Mouse (Mus musculus) MEL (cell line): ENCODE data around the gene Whrn. TPM values are rescaled to one million over a fixed set of nuclear protein-coding genes. Genes with fewer than 3 reads are reported as not detected.
A peak's percentile ranks its signal among the peaks of the same experiment; 100 is the strongest.

Experiments
- DNase-seq: peaks from one replicate; pipeline ENCODE4 v3.0.0; 2011; ENCODE audit warnings: low read depth, low spot score
- H3K27ac ChIP-seq: 2 replicates; pipeline ENCODE4 v1.5.1; 2012; ENCODE audit warnings: low read depth, mild to moderate bottlenecking, control low read depth, low read length, moderate library complexity; ENCODE audit not compliant: control insufficient read depth
- H3K27me3 ChIP-seq, 2 experiments: fragments of 150-350 bp in 1 of 2; sonication (generic) in 1 of 2; 2 replicates each; pipeline ENCODE4 v1.6.1; 2012; ENCODE audit warnings: low read length in 2 of 2, mild to moderate bottlenecking in 2 of 2, improper control_type of control experiment in 1 of 2, moderate library complexity in 1 of 2; ENCODE audit not compliant: insufficient read depth in 2 of 2, control insufficient read depth in 1 of 2
- H3K36me3 ChIP-seq, 2 experiments: 2 replicates each; pipeline ENCODE4 v1.6.1; 2012 to 2014; ENCODE audit warnings: low read length in 2 of 2, improper control_type of control experiment in 1 of 2, inconsistent platforms in 1 of 2, mild to moderate bottlenecking in 1 of 2; ENCODE audit not compliant: insufficient read depth in 2 of 2, control insufficient read depth in 1 of 2
- H3K4me1 ChIP-seq, 2 experiments: fragments of 150-350 bp in 1 of 2; sonication (generic) in 1 of 2; 2 replicates each; pipeline ENCODE4 v1.6.1; 2012; ENCODE audit warnings: low read length in 2 of 2, improper control_type of control experiment in 1 of 2, mild to moderate bottlenecking in 1 of 2; ENCODE audit not compliant: insufficient read depth in 2 of 2, control insufficient read depth in 1 of 2
- H3K4me3 ChIP-seq, 2 experiments: fragments of 150-350 bp in 1 of 2; sonication (generic) in 1 of 2; 2 replicates each; pipeline ENCODE4 v1.5.1; 2012; ENCODE audit warnings: low read depth in 2 of 2, low read length in 2 of 2, mild to moderate bottlenecking in 2 of 2, moderate library complexity in 2 of 2, control low read depth in 1 of 2, improper control_type of control experiment in 1 of 2; ENCODE audit not compliant: control insufficient read depth in 1 of 2, insufficient read depth in 1 of 2
- H3K79me2 ChIP-seq: 2 replicates; pipeline ENCODE4 v1.6.1; 2012; ENCODE audit warnings: mild to moderate bottlenecking, low read length, moderate library complexity; ENCODE audit not compliant: control insufficient read depth, poor library complexity, insufficient read depth
- H3K9ac ChIP-seq: 2 replicates; pipeline ENCODE4 v1.6.1; 2012; ENCODE audit warnings: low read depth, mild to moderate bottlenecking, control low read depth, low read length, moderate library complexity; ENCODE audit not compliant: control insufficient read depth, poor library complexity, severe bottlenecking
- H3K9me3 ChIP-seq: fragments of 150-350 bp; sonication (generic); replicated peaks from 2 replicates; pipeline ENCODE4 v1.6.1; 2012; ENCODE audit warnings: mild to moderate bottlenecking, low read length, improper control_type of control experiment, moderate library complexity; ENCODE audit not compliant: insufficient read depth
- CHD1 ChIP-seq: IDR thresholded peaks from 2 replicates; pipeline ENCODE4 v1.6.1; 2012; ENCODE audit warnings: low read depth, mild to moderate bottlenecking, inconsistent platforms, low read length, improper control_type of control experiment
- CTCF ChIP-seq, 3 experiments: IDR thresholded peaks in 2 of 3; conservative IDR thresholded peaks in 1 of 3; 2 replicates each; pipeline ENCODE4 v1.5.1; 2011 to 2012; ENCODE audit warnings: low read length in 3 of 3, low read depth in 2 of 3, mild to moderate bottlenecking in 2 of 3, improper control_type of control experiment in 1 of 3, inconsistent platforms in 1 of 3, mixed read lengths in 1 of 3, moderate library complexity in 1 of 3; ENCODE audit not compliant: control insufficient read depth in 1 of 3, insufficient read depth in 1 of 3, poor library complexity in 1 of 3, severe bottlenecking in 1 of 3
- E2F4 ChIP-seq: IDR thresholded peaks from 2 replicates; pipeline ENCODE4 v1.6.1; 2011; ENCODE audit warnings: low read depth, low read length, improper control_type of control experiment, borderline replicate concordance
- ELF1 ChIP-seq: IDR thresholded peaks from 2 replicates; pipeline ENCODE4 v1.6.1; 2014; ENCODE audit warnings: low read depth, mild to moderate bottlenecking, inconsistent platforms, low read length, improper control_type of control experiment, moderate library complexity
- EP300 ChIP-seq, 2 experiments: IDR thresholded peaks; 2 replicates each; pipeline ENCODE4 v1.6.1; 2011; ENCODE audit warnings: improper control_type of control experiment in 2 of 2, low read length in 2 of 2, low read depth in 1 of 2, mild to moderate bottlenecking in 1 of 2
- HCFC1 ChIP-seq: IDR thresholded peaks from 2 replicates; pipeline ENCODE4 v1.6.1; 2012; ENCODE audit warnings: low read depth, mild to moderate bottlenecking, inconsistent platforms, low read length, improper control_type of control experiment, moderate library complexity
- JUND ChIP-seq: IDR thresholded peaks from 2 replicates; pipeline ENCODE4 v1.6.1; 2011; ENCODE audit warnings: low read depth, mild to moderate bottlenecking, improper control_type of control experiment, low read length
- MAFK ChIP-seq: IDR thresholded peaks from 2 replicates; pipeline ENCODE4 v1.6.1; 2011; ENCODE audit warnings: low read depth, mild to moderate bottlenecking, low read length, improper control_type of control experiment, borderline replicate concordance
- MXI1 ChIP-seq: IDR thresholded peaks from 2 replicates; pipeline ENCODE4 v1.6.1; 2011; ENCODE audit warnings: mild to moderate bottlenecking, low read depth, low read length, improper control_type of control experiment
- NELFE ChIP-seq: IDR thresholded peaks from 2 replicates; pipeline ENCODE4 v1.6.1; 2011; ENCODE audit warnings: low read depth, low read length, improper control_type of control experiment
- NRF1 ChIP-seq: IDR thresholded peaks from 2 replicates; pipeline ENCODE4 v1.6.1; 2014; ENCODE audit warnings: low read depth, mild to moderate bottlenecking, inconsistent platforms, low read length, improper control_type of control experiment, moderate library complexity; ENCODE audit not compliant: poor library complexity, insufficient read depth, severe bottlenecking
- POLR2A ChIP-seq, 2 experiments: IDR thresholded peaks; 2 replicates each; pipeline ENCODE4 v1.6.1; 2011 to 2012; ENCODE audit warnings: low read length in 2 of 2, mild to moderate bottlenecking in 2 of 2, control low read depth in 1 of 2, improper control_type of control experiment in 1 of 2, low read depth in 1 of 2, moderate library complexity in 1 of 2; ENCODE audit not compliant: control insufficient read depth in 1 of 2, insufficient read depth in 1 of 2, poor library complexity in 1 of 2
- POLR2AphosphoS2 ChIP-seq: IDR thresholded peaks from 2 replicates; pipeline ENCODE4 v1.6.1; 2011; ENCODE audit warnings: low read length, improper control_type of control experiment
- POLR2AphosphoS5 ChIP-seq: IDR thresholded peaks from 2 replicates; pipeline ENCODE4 v1.6.1; 2012; ENCODE audit warnings: low read depth, borderline replicate concordance, mild to moderate bottlenecking, inconsistent platforms, low read length, moderate library complexity, mixed read lengths
- RAD21 ChIP-seq: IDR thresholded peaks from 2 replicates; pipeline ENCODE4 v1.6.1; 2011; ENCODE audit warnings: mild to moderate bottlenecking, low read depth, low read length, improper control_type of control experiment
- RCOR1 ChIP-seq: IDR thresholded peaks from 2 replicates; pipeline ENCODE4 v1.6.1; 2012; ENCODE audit warnings: low read depth, mild to moderate bottlenecking, inconsistent platforms, low read length, improper control_type of control experiment
- SMC3 ChIP-seq: IDR thresholded peaks from 2 replicates; pipeline ENCODE4 v1.6.1; 2011; ENCODE audit warnings: low read depth, low read length, improper control_type of control experiment
- ZKSCAN1 ChIP-seq: IDR thresholded peaks from 2 replicates; pipeline ENCODE4 v1.6.1; 2012; ENCODE audit warnings: low read depth, mild to moderate bottlenecking, inconsistent platforms, low read length, improper control_type of control experiment, moderate library complexity
- ZMIZ1 ChIP-seq: IDR thresholded peaks from 2 replicates; pipeline ENCODE4 v1.6.1; 2012; ENCODE audit warnings: low read depth, mild to moderate bottlenecking, inconsistent platforms, low read length, improper control_type of control experiment, moderate library complexity
- polyA plus RNA-seq, 2 experiments: library from polyadenylated mRNA; stranded (reverse) in 1 of 2; unstranded in 1 of 2; fragments of >175 nt in 1 of 2; fragments of >200 nt in 1 of 2; gene quantifications; 2 replicates each; pipeline versions ENCODE4 v1.2.1 to v1.2.4; 2012; ENCODE audit warnings: low replicate concordance in 2 of 2, low read depth in 1 of 2; ENCODE audit not compliant: insufficient read length in 2 of 2, insufficient read depth in 1 of 2, missing spikeins in 1 of 2
- total RNA-seq: library from RNA; depleted of rRNA; stranded (reverse); fragments of 300-350 nt; gene quantifications from 2 replicates; pipeline ENCODE4 v1.2.3, GENCODE M21; 2012

Gene Whrn
- total and polyA plus RNA-seq, 3 experiments = not detected

DNA sequence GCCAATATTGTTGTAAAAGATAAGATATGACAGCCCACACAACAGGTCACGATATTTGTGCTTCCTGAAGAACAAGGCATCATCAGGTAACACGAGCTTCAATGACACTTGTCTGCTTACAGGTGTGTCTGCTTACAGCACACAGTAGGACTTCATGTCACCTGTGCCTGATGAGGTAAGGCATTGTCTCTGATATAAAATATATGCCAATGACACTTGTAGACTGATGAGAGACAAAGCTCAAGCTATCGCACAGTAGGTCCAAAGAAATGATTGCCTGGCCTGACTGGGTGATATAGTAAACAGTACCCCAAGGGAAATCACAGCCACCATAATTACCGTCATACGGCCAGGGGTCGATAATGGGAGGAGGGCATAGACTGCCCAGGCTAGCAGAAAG, 18.9 kb downstream of the Whrn start:
- no peak overlapping the region for H3K27ac ChIP-seq
- no peaks in the 10 kb centered on the region for H3K79me2 ChIP-seq
- no peaks in the 10 kb centered on the region for H3K4me1 ChIP-seq
- no peak overlapping the region for H3K4me3 ChIP-seq
- no peaks in the 10 kb centered on the region for H3K36me3 ChIP-seq
- no peak for DNase-seq
- no peak overlapping the region for H3K9ac ChIP-seq
- peak; percentile 64; the same call in 1 of the 2 replicates for TF ChIP-seq ZKSCAN1
- no peak for TF ChIP-seq E2F4
- H3K9me3 ChIP-seq = no peaks in the 10 kb centered on the region
- H3K27me3 ChIP-seq = no peaks in the 10 kb centered on the region

DNA sequence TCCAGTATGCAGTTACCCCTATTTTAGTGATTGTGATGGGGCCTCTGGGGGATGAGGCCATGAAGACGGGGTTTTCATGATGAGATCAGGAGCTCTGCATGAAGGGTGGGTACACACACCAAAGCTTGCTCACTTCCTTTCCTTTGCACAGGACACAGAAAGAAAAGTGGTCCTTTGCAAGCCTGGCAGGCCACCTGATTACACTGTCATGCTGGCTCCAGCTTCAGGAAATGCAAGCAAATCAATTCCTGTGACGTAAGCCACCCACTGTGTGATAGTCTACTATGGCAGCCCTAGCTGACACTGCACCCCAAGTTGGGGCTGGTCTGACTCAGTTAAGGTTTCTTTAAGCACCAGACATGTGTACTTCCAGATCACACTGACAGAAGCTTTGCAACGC, 20.6 kb downstream of the Whrn start:
- Histone ChIP-seq H3K4me3 (no peak overlapping the region), H3K79me2 (no peaks in the 10 kb centered on the region), H3K27me3 (no peaks in the 10 kb centered on the region), H3K9me3 (no peaks in the 10 kb centered on the region), H3K4me1 (no peaks in the 10 kb centered on the region), H3K27ac (no peak overlapping the region), H3K9ac (no peak overlapping the region), H3K36me3 (no peaks in the 10 kb centered on the region)
- DNase-seq = no peak
- TF ChIP-seq POLR2AphosphoS5 = no peak
- no peak for TF ChIP-seq ZKSCAN1
- no peak for TF ChIP-seq ZMIZ1
- no peak for TF ChIP-seq NRF1
- no peak for TF ChIP-seq RCOR1

- H3K79me2 ChIP-seq = no peaks in the 10 kb centered on the region
- H3K9ac ChIP-seq = no peak overlapping the region
- H3K27me3 ChIP-seq = no peaks in the 10 kb centered on the region
- no peaks in the 10 kb centered on the region for H3K9me3 ChIP-seq
- TF ChIP-seq SMC3 (no peak), MAFK (no peak), MXI1 (no peak), HCFC1 (no peak), RAD21 (no peak), CHD1 (no peak), NELFE (no peak), POLR2A (IDR thresholded peaks at IDR 0.05; ENCODE audit: control insufficient read depth in 1 of 2, insufficient read depth in 1 of 2, low read depth in 1 of 2, low read length in 2 of 2, poor library complexity in 1 of 2) (no peak), POLR2AphosphoS2 (no peak), JUND (no peak), ELF1 (no peak), EP300 (IDR thresholded peaks at IDR 0.05; ENCODE audit: low read depth in 1 of 2, low read length in 2 of 2) (no peak), POLR2AphosphoS5 (no peak), CTCF (IDR thresholded peaks at IDR 0.05 in 2 of 3, conservative IDR thresholded peaks at IDR 0.05 in 1 of 3; ENCODE audit: control insufficient read depth in 1 of 3, insufficient read depth in 1 of 3, low read depth in 2 of 3, low read length in 3 of 3, poor library complexity in 1 of 3, severe bottlenecking in 1 of 3) (no peak)
- no peak for DNase-seq
- H3K36me3 ChIP-seq = no peaks in the 10 kb centered on the region
- no peak overlapping the region for H3K4me3 ChIP-seq
- H3K4me1 ChIP-seq = no peaks in the 10 kb centered on the region
- H3K27ac ChIP-seq = no peak overlapping the region
These were observed 21.4 kb downstream of the Whrn start for GRCm38 (mm10) chr4:63474439-63474838.
